Mouse (Mus musculus) erythroblast, embryonic 14.5 days (primary cell): ENCODE measurements around the gene Itga8.

Source experiments
- GATA1 ChIP-seq: IDR thresholded peaks from 2 replicates; pipeline ENCODE4 v1.6.1; 2012; ENCODE audit warnings: low read length, inconsistent platforms, mixed read lengths
- TAL1 ChIP-seq: IDR thresholded peaks from 3 replicates; pipeline ENCODE4 v1.6.1; 2012; ENCODE audit warnings: low read length, inconsistent platforms, mixed read lengths

- TF ChIP-seq TAL1, result no peak
- TF ChIP-seq GATA1, result no peak
These were observed 80.1 kb downstream of the Itga8 start for GRCm38 (mm10) chr2:12221671-12222070.
